Mouse (Mus musculus) heart, adult 2 months (tissue): Measurements from ENCODE around the gene Pank1.

Experiments used
- CTCF ChIP-seq: fragments of 200-600 bp; IDR thresholded peaks from 2 replicates; pipeline ENCODE4 v1.8.1; 2022; ENCODE audit warnings: antibody characterized with exemption, mild to moderate bottlenecking, moderate library complexity
- EP300 ChIP-seq: fragments of 200-500 bp; IDR thresholded peaks from 2 replicates; pipeline ENCODE4 v1.6.1; 2011; ENCODE audit warnings: low read depth, low read length, control low read depth; ENCODE audit not compliant: insufficient read depth
- POLR2A ChIP-seq: fragments of 200-500 bp; IDR thresholded peaks from 2 replicates; pipeline ENCODE4 v1.6.1; 2011; ENCODE audit warnings: mild to moderate bottlenecking, low read depth, low read length, control low read depth; ENCODE audit not compliant: insufficient read depth

DNA sequence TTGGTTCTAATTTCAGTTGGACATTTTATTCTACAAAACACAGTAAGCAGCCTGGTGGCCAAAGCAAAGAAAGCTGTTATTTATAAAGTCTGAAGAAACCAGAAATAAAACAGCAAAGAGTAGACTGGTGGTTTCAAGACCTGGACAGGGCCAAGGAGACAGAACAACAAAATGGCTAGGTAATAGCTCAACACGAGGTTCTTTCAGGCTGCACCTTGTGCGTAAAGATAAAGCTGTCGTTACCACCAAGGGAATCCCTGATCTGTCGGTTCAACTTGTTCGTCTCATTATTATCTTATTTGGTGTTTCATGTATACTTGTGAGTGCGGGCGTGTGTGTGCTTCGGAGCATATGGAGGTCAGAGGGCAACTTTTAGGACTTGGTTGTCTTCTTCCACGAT, 31.1 kb downstream of the Pank1 start:
- TF ChIP-seq POLR2A (no peak), CTCF (no peak), EP300 (no peak)
